Mouse (Mus musculus) mouse embryonic stem cell (cell line): ENCODE results near the gene Amd1.

Experiments
- in situ Hi-C, 2 experiments: fragments of 300-500 bp; cut with MboI; formaldehyde crosslinking; loops; 1 replicate in 1 of 2; 3 replicates in 1 of 2; pipeline ENCODE4 v1.14.3; 2019 to 2020; ENCODE audit warnings: low sequenced_read_pairs in 2 of 2, low pct_unique_long_range_greater_than_20kb in 1 of 2, mixed read lengths in 1 of 2; ENCODE audit not compliant: unreplicated experiment in 1 of 2

Gene Amd1

DNA sequence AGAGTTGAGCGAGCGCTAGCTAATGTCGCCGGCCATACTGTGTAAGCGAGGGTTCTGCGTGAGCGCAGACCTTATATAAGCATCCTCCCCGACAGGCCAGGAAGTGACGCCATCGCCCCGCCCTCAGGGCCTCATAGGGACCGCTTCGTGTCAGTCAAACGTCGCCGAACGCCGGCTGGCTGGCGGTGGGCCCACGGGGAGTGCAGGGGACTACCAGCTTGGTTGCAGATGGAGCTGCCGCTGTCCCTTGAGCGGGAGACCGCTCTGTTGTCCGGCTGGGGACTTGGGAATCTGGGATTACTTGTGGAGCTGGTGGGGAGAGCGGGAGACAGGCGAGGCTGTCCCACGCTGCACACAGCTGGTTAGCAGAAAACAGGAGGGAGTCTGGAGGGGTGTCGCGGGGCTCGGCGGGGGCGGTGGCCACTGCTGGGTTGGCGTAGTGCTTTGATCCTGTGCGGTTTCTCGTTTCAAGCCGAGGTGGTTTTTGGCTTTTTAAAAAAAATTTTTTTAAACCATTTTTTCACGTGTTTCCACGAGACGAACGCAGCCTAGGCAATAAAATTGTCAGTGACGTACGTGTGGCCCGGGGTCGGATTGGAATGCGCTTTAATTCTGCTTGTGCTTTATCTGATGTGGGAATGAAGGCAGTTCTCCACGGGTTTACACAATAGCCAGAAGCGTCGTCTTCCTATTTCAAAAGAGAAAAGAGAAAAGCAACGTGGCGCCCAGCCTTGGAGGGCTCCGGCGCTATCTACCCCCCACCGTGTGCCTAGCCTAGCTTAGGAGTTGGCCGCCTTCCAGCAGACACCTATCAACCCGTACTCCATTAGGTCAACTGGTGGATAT, at the start of gene Amd1:
TSS of gene Amd1 (minus strand) at position 47 of the 846 bp plus-strand sequence.
- in situ Hi-C loops = no loop called here

DNA sequence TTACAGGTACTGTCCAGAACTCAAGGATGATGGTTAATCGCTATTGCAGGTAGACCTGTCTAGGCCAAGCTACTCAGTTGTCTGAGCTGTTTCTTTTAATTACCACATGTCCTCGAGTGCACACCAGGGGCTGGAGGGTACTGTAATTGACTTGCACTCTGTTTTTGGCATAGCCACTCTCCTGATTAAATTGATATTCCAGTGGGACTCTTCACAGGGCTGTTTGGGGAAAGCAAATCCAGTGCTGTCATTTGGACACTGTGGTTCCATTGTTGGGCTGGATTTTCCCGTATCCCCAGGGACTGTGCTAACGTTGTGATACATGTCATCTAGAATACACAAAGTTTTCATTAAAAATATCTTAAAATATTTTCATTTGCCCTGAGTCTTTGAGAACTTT, 49.2 kb upstream of the Amd1 start:
- in situ Hi-C loops = no loop called here

DNA sequence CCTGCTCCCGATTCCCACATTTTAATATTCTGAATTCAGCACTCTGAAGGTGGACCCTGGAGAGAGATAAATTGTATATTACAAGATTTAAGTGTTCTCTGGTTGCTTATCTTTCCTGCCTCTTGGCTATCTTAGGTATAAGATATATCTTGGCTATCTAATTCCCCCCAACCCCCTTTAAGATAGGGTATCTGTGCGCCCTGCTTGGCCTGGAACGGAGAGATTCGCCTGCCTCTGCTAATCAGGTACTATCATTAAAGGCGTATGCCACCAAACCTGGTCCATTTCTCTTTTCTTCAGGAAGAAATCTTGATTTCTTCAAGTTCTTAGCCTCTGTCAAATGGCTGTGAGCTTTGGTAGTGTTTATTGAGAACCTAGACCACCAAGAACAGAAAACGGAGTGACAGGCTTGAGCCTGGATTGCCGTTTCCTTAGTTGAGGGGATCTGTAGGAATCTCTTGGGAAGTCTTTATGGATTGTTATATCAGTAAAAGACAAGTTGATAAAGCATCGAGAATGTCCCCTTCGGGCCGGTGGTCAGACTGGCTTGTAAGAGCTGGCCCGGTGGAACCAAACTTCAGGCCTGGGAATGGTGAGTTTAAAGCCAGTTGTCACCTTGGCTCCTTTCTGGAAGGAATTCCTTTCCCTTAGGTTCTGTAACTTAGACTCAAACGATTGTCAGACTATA, 48.4 kb upstream of the Amd1 start:
- in situ Hi-C loops = no loop called here

DNA sequence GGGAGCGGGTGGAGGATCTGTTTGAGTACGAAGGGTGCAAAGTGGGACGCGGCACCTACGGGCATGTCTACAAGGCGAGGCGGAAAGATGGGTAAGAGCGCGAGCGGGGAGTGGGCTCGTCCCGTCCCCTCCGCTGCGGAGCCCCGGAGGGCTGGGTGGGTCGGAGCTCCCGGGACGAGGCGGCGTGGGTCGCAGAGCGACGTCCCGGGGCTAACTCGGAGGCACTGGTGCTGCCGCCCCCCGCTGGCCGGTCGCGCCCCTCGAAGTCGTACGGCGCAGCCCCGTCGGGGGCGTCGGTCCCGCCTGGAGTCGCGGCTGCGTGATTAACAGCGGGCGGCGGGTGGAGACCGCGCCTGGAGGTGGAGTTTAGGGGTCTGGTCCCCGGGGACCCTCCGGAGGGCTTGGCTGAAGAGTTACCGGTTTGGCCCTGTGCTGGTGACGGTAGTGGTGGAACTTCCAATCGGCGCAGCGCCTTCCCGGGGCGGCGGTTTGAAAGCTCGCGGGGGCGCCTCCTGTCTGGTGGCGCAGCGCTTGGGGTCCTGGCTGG, 47.7 kb upstream of the Amd1 start:
- in situ Hi-C loops = no loop called here

DNA sequence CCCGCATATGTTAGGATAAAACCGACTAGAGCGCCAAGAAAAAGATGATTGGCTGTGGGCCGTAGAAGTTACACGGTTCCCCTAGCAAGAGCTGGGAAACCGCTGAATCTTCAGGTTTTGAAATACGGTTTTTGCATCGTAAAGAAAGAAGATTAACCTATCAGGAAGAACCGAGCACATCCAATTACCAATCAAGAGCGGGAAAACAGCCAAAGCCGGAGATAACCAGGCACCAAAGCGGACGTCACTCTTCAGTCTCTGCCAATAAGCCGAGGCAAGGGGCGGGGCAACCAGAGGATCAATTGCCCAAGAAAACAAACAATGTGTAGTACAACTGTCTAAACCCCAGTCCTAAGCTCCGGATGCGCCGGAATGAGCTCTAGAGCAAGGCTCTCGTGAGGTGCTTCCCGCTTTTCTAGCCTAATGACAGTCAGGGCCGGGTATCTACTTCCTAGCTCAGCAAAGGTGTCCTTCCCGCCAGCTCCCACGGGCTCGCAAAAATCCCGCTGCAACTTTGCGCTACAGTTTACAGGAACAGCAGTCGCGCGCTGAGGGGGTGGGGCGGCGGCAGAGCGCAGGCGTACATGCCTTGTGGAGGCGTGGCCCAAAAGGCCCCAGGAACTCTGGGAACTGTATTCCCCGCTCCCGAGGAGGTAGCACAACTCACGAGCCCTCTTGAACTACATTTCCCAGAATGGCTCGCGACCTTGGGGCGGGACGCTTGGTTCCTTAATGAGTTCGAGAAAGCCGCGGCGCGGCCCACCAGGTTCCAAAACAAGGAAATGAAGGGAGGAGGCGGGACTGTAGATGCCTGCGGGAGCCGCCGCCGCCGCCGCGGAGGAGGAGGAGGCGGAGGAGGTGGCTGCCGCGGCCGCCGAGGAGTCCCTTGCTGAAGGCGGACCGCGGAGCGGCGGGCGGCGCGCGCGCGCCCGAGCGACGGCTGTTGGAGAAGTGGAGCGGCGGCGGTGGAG, 46.9 kb upstream of the Amd1 start:
- in situ Hi-C loops = no loop called here

DNA sequence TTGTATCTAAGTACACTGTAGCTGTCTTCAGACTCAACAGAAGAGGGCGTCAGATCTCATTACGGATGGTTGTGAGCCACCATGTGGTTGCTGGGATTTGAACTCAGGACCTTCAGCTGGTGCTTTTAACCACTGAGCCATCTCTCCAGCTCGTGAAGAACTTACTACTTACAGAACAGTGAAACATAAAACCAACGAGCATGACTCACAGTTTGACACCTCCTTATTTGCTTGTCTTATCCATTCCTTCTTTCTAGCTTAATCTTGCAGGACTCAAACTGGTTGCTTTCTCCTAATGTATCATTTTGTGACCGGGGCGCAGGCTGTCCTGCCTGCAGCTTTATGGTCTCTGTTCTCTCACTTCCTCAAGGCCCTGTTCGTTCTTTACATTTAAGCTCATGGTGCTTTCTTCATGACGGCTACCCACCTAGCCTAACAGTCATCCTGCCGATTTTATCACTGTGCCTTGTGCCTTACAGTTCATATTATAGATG, 45.5 kb upstream of the Amd1 start:
- in situ Hi-C loops = no loop called here

- in situ Hi-C loops = no loop called here
These were observed 44.9 kb upstream of the Amd1 start for GRCm38 (mm10) chr10:40346776-40347403.

DNA sequence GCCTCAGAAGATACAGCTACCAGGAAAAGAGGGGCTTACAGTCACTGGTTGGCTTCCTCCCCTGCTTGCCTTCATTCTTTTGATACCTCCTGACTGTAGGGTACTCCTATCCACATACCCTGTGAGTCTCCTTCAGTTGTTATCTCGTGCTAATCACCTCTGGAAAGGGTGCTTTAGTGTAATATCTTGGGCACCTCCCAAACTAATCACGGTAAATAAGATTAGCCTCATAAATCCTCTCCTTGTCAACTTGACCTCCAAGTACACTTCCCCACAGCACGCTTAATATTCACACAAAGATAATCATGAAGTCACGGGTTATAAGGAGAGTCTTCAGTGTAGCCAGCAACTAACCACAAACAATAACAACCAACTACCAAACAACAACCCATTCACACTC, 40.0 kb upstream of the Amd1 start:
- in situ Hi-C loops = no loop called here

DNA sequence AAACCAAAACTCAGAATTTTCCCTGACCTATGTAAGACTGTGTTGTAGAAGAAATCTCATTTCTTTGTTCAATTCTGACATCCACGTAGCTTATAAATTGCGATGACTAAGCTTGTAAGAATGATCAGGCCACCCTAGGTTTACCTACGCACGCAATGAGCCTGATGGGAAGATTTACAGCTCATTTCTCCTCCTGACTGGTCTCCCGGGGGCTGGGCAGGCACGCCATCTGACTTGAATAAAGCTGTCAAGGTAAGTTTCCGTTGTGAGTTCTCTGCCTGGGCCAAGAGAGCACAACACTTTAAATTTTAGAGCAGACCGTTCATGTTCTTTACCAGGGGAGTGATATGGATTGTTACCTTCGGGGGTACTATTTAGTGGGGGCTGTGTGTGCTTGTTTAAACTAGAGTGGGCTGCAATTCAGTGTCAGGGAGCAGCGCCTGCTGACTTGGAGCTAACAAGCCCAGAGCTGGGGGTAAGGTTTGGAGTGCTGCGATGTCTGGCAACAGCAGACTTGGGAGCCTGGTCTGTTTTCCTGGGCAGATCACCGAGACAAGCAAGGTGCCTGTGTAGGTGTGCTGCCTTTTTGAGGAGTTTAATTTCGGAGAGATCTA, 37.5 kb upstream of the Amd1 start, which contains the start of gene Cdk19:
TSS of gene Cdk19 (plus strand) at position 214 of the 614 bp plus-strand sequence.
- in situ Hi-C loops = no loop called here

- in situ Hi-C loops = no loop called here
These were observed 30.9 kb upstream of the Amd1 start for GRCm38 (mm10) chr10:40332864-40333263.

- in situ Hi-C loops = no loop called here
These were observed 28.3 kb upstream of the Amd1 start for GRCm38 (mm10) chr10:40330262-40330661.

DNA sequence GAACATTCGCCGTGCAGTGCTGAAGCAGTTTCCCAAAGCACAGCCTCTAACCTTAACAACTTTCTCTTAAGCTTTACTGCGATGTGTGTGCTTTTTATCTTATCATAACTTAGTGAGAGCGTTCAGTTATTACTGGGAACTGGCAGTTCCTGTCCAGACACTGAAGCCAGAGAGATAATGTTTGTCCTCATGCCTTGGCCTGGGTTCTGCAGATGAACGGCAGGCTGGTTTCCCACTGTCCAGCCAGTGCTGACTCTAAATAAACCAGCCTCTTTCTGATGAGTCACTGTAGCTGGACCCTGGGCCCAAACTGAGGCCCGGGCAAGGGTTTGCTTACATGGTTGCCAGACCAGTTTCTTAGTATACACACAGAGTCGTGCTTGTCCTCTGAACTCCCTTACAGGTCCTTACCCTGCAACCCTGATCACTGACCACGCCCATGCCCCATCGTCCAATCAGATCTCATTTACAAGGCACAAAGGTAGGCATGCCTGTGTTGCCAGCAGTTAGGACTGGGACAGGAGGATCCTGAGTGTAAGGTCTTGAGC, 26.1 kb upstream of the Amd1 start:
- in situ Hi-C loops = no loop called here

GRCm38 (mm10) chr10:40320306-40320705, 18.3 kb upstream of the Amd1 start:
- in situ Hi-C loops = no loop called here

- in situ Hi-C loops = no loop called here
These were observed 15.0 kb upstream of the Amd1 start for GRCm38 (mm10) chr10:40316841-40317585.

DNA sequence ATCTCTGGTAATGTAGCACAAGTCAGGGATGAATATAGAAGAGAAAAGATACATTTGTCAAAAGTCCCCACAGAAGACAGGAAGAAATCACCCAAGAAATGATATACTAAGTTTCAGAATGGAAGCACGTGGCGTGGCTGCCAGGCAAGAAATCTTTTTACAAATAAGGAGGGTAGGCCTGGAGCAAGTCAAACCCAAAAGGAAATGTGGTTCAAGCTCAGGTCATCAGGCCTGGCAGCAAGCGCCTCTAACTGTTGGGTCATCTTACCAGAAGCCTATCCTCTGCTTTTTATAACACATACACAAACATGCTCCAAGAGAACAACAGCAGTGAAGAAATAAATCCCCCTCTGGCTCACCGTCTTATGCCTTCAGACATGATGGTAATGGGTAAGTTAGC, 10.8 kb upstream of the Amd1 start:
- in situ Hi-C loops = no loop called here

GRCm38 (mm10) chr10:40309884-40310635, 8.1 kb upstream of the Amd1 start:
- in situ Hi-C loops = no loop called here
